Mouse (Mus musculus) lung, adult 2 months (tissue): ENCODE data around the gene Pex11b. TPM values are rescaled to one million over a fixed set of nuclear protein-coding genes. Genes with fewer than 3 reads are reported as not detected.
"Not testable (repeated sequence)": the region's sequence is repeated elsewhere in the genome, so short reads cannot be mapped to it uniquely, and the experiment has no call there.

Source experiments
- DNase-seq: peaks from one replicate; pipeline ENCODE4 v3.0.0; 2022
- H3K4me1 ChIP-seq: fragments of 200-500 bp; 2 replicates; pipeline ENCODE4 v1.6.1; 2011; ENCODE audit warnings: low read length; ENCODE audit not compliant: control insufficient read depth, insufficient read depth
- H3K4me3 ChIP-seq: fragments of 200-500 bp; replicated peaks from 2 replicates; pipeline ENCODE3; 2011; ENCODE audit warnings: low read depth, mild to moderate bottlenecking, control low read depth, low read length; ENCODE audit errors: extremely low read depth
- CTCF ChIP-seq: fragments of 200-500 bp; IDR thresholded peaks from 2 replicates; pipeline ENCODE4 v1.5.1; 2011; ENCODE audit warnings: mild to moderate bottlenecking, low read length, control low read depth; ENCODE audit not compliant: insufficient read depth
- POLR2A ChIP-seq: fragments of 200-500 bp; IDR thresholded peaks from 2 replicates; pipeline ENCODE4 v1.6.1; 2011; ENCODE audit warnings: low read depth, mild to moderate bottlenecking, control low read depth, low read length, borderline replicate concordance; ENCODE audit errors: extremely low read depth
- WGBS: fragments of 180-500 bp; shearing (Covaris S2); methylation state at CpG from one replicate; pipeline ENCODE4 v1.1.7; 2018; 5-methylcytosine and 5-hydroxymethylcytosine counted together
- polyA plus RNA-seq: library from polyadenylated mRNA; depleted of rRNA; stranded (reverse); fragments of >200 nt; gene quantifications from 2 replicates; pipeline ENCODE4 v1.2.3, GENCODE M21; 2012

Gene Pex11b
- polyA plus RNA-seq, 1 experiment: 40.1 TPM

DNA sequence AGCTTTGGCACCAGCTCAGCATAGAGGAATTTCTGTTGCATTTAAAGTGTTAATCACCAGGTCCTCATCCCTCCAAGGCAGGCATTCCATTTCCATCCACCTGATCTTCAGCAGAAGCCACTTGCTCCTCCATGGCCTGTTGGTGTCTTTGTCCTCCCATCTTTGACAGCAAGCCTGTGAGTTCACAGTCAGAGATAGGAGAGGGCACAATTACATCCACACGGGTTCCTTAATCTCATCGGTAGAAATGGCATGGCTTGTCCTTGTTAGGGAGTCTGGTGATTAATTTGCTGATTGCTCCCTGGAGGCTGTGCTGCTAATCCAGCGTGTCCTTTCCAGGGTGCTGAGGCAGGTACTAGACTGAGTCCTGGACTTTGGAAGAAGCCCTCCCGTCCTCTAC lies 38.3 kb downstream of the Pex11b start:
- DNase-seq: no peak
- no peaks in the 10 kb centered on the region for H3K4me1 ChIP-seq
- TF ChIP-seq CTCF: no peak
- TF ChIP-seq POLR2A: no peak
- WGBS: 77% methylated on average over 4 of the region's 4 CpGs
- H3K4me3 ChIP-seq: no peak overlapping the region

GRCm38 (mm10) chr3:96674442-96674841 lies 39.3 kb downstream of the Pex11b start:
- TF ChIP-seq POLR2A (no peak), CTCF (no peak)
- 59% methylated on average over 8 of the region's 8 CpGs for WGBS
- no peak for DNase-seq
- no peak overlapping the region for H3K4me3 ChIP-seq
- H3K4me1 ChIP-seq: no peaks in the 10 kb centered on the region

- 74% methylated on average over 3 of the region's 3 CpGs for WGBS
- no peaks in the 10 kb centered on the region for H3K4me1 ChIP-seq
- TF ChIP-seq POLR2A (no peak), CTCF (no peak)
- no peak for DNase-seq
- H3K4me3 ChIP-seq: no peak overlapping the region
Observed at GRCm38 (mm10) chr3:96675171-96675570, 40.0 kb downstream of the Pex11b start.

GRCm38 (mm10) chr3:96675690-96676089 lies 40.5 kb downstream of the Pex11b start:
- DNase-seq: no peak
- H3K4me3 ChIP-seq: no peak overlapping the region
- no peak for TF ChIP-seq POLR2A
- TF ChIP-seq CTCF: no peak
- H3K4me1 ChIP-seq: no peaks in the 10 kb centered on the region
- 51% methylated on average over 3 of the region's 3 CpGs for WGBS

DNA sequence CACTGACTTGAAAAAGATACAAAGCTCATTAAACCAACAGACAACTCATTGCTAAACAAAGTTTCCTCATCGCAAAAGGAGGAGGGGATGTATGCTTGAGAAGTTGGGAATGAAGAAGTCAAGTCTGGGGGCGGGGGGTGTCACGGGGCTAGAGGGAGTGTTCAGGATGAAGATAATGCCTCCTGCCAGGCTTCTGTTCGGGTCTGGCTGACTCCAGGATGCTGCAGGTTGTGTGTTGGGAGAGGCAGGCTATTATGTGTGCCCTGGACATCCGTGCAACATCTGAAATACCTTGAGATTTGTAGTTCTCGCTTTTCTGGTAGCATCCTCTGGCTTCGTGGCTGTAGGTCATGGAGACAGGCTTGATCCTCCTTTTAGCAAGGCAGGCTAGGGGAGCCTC lies 43.3 kb downstream of the Pex11b start:
- WGBS: 74% methylated on average over 7 of the region's 7 CpGs
- no peak for DNase-seq
- H3K4me1 ChIP-seq: no peaks in the 10 kb centered on the region

GRCm38 (mm10) chr3:96679159-96679674 lies 44.0 kb downstream of the Pex11b start:
- DNase-seq: no peak
- 32% methylated on average over 5 of the region's 5 CpGs for WGBS

More for the DNA sequence above, 43.3 kb downstream of the Pex11b start:
- no peak overlapping the region for H3K4me3 ChIP-seq
- TF ChIP-seq CTCF (no peak), POLR2A (no peak)

DNA sequence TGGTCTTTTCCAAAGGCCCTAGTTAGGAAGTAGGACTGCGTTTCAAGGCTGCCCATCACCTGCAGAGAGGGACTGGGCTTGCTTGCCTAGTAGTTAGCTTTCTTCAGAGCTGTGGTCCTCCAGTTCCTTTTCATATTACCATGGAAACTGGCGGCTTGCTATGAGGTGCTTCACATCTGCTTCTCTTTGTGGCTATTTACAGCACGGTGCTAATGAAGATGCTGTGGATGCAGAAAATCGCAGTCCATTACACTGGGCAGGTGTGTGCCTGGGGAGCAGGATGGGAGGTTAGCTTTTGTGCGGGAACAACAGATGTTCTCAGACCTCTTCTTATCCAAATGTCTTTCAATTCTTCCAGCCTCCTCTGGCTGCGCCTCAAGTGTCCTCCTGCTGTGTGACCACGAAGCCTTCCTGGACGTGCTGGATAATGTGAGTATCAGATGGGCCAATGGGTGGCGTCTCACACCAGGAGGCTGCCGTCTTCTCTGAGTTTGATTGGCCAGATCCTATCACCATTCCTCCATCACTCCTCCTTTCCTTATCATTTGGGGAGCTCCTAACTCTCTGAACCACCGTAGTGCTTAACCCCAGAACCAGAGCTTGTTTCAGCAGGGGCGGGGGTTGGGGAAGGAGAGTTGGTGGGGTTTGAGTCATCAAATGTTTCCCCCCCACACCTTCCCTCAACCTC lies 45.2 kb downstream of the Pex11b start:
- Histone ChIP-seq H3K4me1 (no peaks in the 10 kb centered on the region), H3K4me3 (no peak overlapping the region)
- WGBS: 40% methylated on average over 12 of the region's 12 CpGs
- no peak for TF ChIP-seq POLR2A
- TF ChIP-seq CTCF: no peak
- DNase-seq: no peak

More at GRCm38 (mm10) chr3:96679159-96679674, 44.0 kb downstream of the Pex11b start:
- H3K4me3 ChIP-seq: no peak overlapping the region
- no peaks in the 10 kb centered on the region for H3K4me1 ChIP-seq
- TF ChIP-seq POLR2A: no peak
- no peak for TF ChIP-seq CTCF

- Histone ChIP-seq H3K4me3 (no peak overlapping the region), H3K4me1 (no peaks in the 10 kb centered on the region)
- no peak for DNase-seq
- WGBS: 93% methylated on average over 3 of the region's 3 CpGs
- TF ChIP-seq POLR2A (no peak), CTCF (no peak)
Observed at GRCm38 (mm10) chr3:96683496-96683895, 48.3 kb downstream of the Pex11b start.

GRCm38 (mm10) chr3:96684151-96684821 lies 49.1 kb downstream of the Pex11b start:
- H3K4me1 ChIP-seq: no peaks in the 10 kb centered on the region
- 49% methylated on average over 17 of the region's 17 CpGs for WGBS
- no peak overlapping the region for H3K4me3 ChIP-seq
- no peak for DNase-seq
- no peak for TF ChIP-seq POLR2A
- TF ChIP-seq CTCF: no peak

- WGBS: 22% methylated on average over 28 of the region's 28 CpGs
- no peak for DNase-seq
- H3K4me1 ChIP-seq: no peaks in the 10 kb centered on the region
- TF ChIP-seq POLR2A: no peak
- TF ChIP-seq CTCF: no peak
- H3K4me3 ChIP-seq: no peak overlapping the region
Observed at GRCm38 (mm10) chr3:96684822-96685156, 49.6 kb downstream of the Pex11b start.

- DNase-seq, H3K4me3 ChIP-seq, H3K4me1 ChIP-seq: not testable (repeated sequence)
- 89% methylated on average over 5 of the region's 5 CpGs for WGBS
Observed at GRCm38 (mm10) chr3:96686057-96686456, 50.9 kb downstream of the Pex11b start.
